Mouse (Mus musculus): ENCODE data around the gene Prr19. TPM values are rescaled to one million over a fixed set of nuclear protein-coding genes. Genes with fewer than 3 reads are reported as not detected.

Prr19 gene
- polyA plus RNA-seq, 1 experiment, result 0.20 TPM

DNA sequence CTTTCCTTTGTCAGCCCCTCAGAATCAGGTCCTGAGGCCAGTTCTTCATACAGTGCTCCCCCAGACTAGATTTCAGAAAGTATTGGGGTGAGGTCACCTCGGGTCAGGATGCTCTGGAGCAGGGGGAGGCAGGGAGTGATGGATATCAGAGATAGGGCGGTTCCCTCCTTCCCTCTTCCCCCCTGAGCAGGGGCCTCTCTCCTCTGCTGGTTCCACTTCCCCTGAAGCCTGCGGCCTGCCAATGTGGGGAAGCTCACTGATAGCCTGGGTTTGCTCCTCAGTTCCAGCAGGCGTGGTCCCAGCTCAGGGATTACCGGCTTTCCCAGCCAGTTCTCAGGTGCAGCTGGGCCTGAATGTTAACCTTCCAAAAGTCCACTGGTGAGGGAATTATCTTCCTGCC, 17.6 kb upstream of the Prr19 start:
- Histone ChIP-seq H3K27me3 (ENCODE audit: control insufficient read depth, insufficient read depth, low read length) (no peaks in the 10 kb centered on the region), H3K4me3 (replicated peaks; ENCODE audit: insufficient read depth, low read depth, low read length) (peak overlapping the region; percentile 96), H3K4me1 (ENCODE audit: control insufficient read depth, insufficient read depth, low read length) (peaks cover 29% of the 10 kb centered on the region), H3K27ac (ENCODE audit: insufficient read depth, low read length) (peak overlapping the region; percentile 18)
- WGBS, result 12% methylated on average over 5 of the region's 5 CpGs
- peak in 1 of 2 experiments; percentile 32 for DNase-seq
- no peak for TF ChIP-seq POLR2A (IDR thresholded peaks at IDR 0.05; ENCODE audit: borderline replicate concordance, insufficient read depth, low read length)
- TF ChIP-seq CTCF (IDR thresholded peaks at IDR 0.05; ENCODE audit: borderline replicate concordance, insufficient read depth, low read depth, low read length), result no peak

DNA sequence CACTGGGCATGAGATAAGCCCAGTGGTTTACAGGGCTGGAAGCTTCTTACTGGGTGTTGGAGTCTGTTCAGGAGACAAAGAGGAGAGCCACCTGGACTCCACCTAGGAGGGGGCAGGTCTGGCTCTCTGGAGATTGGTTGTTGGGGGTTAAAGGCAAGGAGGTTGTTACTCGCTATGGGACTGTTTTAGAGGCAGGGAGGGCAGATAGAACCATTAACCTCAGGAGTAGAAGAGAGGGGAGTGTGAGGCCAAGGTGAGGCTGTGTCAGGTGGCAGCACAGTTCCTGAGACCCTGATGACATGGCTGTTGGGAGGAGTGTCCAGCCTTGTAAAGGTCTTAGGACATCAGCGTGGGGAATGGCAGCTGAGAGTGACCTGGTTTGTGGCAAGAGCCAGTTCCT, 17.0 kb upstream of the Prr19 start:
- WGBS, result 13% methylated on average over 2 of the region's 2 CpGs
- peaks cover 29% of the 10 kb centered on the region for H3K4me1 ChIP-seq (ENCODE audit: control insufficient read depth, insufficient read depth, low read length)
- TF ChIP-seq POLR2A (IDR thresholded peaks at IDR 0.05; ENCODE audit: borderline replicate concordance, insufficient read depth, low read length) (no peak), CTCF (IDR thresholded peaks at IDR 0.05; ENCODE audit: borderline replicate concordance, insufficient read depth, low read depth, low read length) (no peak)
- DNase-seq, result peak in 1 of 2 experiments; percentile 29
- no peaks in the 10 kb centered on the region for H3K27me3 ChIP-seq (ENCODE audit: control insufficient read depth, insufficient read depth, low read length)
- H3K4me3 ChIP-seq (replicated peaks; ENCODE audit: insufficient read depth, low read depth, low read length), result peak overlapping the region; percentile 96
- H3K27ac ChIP-seq (ENCODE audit: insufficient read depth, low read length), result peak overlapping the region; percentile 18

DNA sequence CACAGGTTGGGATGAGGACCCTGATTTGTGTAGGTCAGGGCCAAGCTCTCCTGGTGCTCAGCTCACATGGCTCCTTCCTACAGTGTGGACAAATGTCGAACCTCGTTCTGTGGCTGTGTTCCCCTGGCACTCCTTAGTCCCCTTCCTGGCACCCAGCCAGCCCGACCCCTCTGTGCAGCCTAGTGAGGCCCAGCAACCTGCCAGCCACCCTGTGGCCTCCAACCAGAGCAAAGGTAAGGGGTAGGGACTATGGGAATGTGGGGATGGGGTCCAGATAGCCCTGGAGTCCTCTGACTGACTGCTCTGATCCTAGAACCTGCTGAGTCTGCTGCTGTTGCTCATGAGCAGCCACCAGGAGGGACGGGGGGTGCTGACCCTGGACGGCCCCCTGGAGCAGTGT, 16.4 kb upstream of the Prr19 start:
- peak overlapping the region; percentile 31 for H3K27ac ChIP-seq (ENCODE audit: insufficient read depth, low read length)
- 30% methylated on average over 5 of the region's 5 CpGs for WGBS
- TF ChIP-seq CTCF (IDR thresholded peaks at IDR 0.05; ENCODE audit: borderline replicate concordance, insufficient read depth, low read depth, low read length) (no peak), POLR2A (IDR thresholded peaks at IDR 0.05; ENCODE audit: borderline replicate concordance, insufficient read depth, low read length) (no peak)

DNA sequence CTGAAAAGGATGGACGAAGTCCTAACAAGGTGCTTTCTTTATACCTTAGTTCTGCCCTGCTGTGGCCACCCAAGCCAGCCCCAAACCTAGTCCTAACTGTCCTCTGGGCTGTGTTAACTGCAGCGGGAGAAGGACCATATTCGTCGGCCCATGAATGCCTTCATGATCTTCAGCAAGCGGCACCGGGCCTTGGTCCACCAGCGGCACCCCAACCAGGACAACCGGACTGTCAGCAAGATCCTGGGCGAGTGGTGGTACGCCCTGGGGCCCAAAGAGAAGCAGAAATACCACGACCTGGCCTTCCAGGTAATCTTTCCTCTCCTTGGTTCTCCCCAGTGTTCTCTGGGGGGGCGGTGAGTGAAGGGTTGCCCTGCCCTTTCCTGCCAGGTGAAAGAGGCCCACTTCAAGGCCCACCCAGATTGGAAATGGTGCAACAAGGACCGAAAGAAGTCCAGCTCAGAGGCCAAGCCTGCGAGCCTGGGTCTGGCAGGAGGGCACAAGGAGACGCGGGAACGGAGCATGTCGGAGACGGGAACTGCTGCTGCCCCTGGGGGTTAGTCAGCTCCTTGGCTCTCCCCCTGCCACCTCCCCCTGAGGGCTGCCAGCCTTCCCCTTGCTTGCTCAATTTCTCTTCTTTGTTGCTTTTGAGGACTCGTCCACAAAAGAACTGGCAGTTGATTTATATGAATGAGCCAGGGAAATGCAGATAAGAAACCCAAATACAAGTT, 15.5 kb upstream of the Prr19 start:
- TF ChIP-seq CTCF (IDR thresholded peaks at IDR 0.05; ENCODE audit: borderline replicate concordance, insufficient read depth, low read depth, low read length) (no peak), POLR2A (IDR thresholded peaks at IDR 0.05; ENCODE audit: borderline replicate concordance, insufficient read depth, low read length) (no peak)
- WGBS, result 79% methylated on average over 20 of the region's 20 CpGs
- H3K27me3 ChIP-seq (ENCODE audit: control insufficient read depth, insufficient read depth, low read length), result no peaks in the 10 kb centered on the region
- no peak overlapping the region for H3K27ac ChIP-seq (ENCODE audit: insufficient read depth, low read length)
- peaks cover 21% of the 10 kb centered on the region for H3K4me1 ChIP-seq (ENCODE audit: control insufficient read depth, insufficient read depth, low read length)
- H3K4me3 ChIP-seq (replicated peaks; ENCODE audit: insufficient read depth, low read depth, low read length), result no peak overlapping the region
- no peak for DNase-seq

More for the DNA sequence above, 16.4 kb upstream of the Prr19 start:
- H3K4me3 ChIP-seq (replicated peaks; ENCODE audit: insufficient read depth, low read depth, low read length), result no peak overlapping the region
- H3K4me1 ChIP-seq (ENCODE audit: control insufficient read depth, insufficient read depth, low read length), result peaks cover 29% of the 10 kb centered on the region
- DNase-seq, result peak; percentile 48 to 50
- H3K27me3 ChIP-seq (ENCODE audit: control insufficient read depth, insufficient read depth, low read length), result no peaks in the 10 kb centered on the region

DNA sequence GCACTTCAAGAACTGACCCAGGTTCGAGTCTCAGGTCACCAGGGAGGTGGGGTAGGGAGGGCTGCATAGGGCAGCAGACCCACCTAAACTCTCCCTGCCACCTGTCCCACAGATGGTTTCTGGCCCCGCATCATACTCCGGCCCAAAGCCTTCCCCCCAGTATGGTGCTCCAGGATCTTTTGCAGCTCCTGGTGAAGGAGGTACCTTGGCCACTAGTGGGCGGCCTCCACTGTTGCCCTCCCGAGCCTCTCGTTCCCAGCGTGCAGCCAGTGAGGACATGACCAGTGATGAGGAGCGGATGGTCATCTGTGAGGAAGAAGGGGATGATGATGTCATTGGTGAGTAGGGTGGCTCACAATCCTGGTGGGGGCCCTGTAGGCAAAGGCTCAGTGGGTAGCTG, 14.2 kb upstream of the Prr19 start:
- 66% methylated on average over 8 of the region's 8 CpGs for WGBS
- DNase-seq, result no peak
- no peak for TF ChIP-seq CTCF (IDR thresholded peaks at IDR 0.05; ENCODE audit: borderline replicate concordance, insufficient read depth, low read depth, low read length)
- Histone ChIP-seq H3K27ac (ENCODE audit: insufficient read depth, low read length) (no peak overlapping the region), H3K4me1 (ENCODE audit: control insufficient read depth, insufficient read depth, low read length) (peaks cover 15% of the 10 kb centered on the region), H3K4me3 (replicated peaks; ENCODE audit: insufficient read depth, low read depth, low read length) (no peak overlapping the region), H3K27me3 (ENCODE audit: control insufficient read depth, insufficient read depth, low read length) (no peaks in the 10 kb centered on the region)

DNA sequence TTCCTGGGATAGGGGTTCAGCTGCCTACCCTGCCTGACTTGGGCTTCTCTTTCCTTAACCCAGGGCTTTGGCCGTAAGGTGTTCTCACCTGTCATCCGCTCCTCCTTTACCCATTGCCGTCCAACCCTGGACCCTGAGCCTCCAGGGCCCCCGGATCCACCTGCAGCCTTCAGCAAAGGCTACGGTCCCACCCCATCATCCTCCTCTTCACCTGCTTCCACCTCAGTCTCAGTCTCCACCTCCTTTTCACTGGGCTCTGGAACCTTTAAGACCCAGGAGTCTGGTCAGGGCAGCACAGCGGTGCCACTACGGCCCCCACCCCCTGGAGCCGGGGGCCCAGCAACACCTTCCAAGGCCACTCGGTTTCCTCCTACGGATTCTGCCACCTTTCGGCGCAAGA, 13.2 kb upstream of the Prr19 start:
- TF ChIP-seq POLR2A (IDR thresholded peaks at IDR 0.05; ENCODE audit: borderline replicate concordance, insufficient read depth, low read length) (no peak), CTCF (IDR thresholded peaks at IDR 0.05; ENCODE audit: borderline replicate concordance, insufficient read depth, low read depth, low read length) (no peak)
- H3K4me1 ChIP-seq (ENCODE audit: control insufficient read depth, insufficient read depth, low read length), result peaks cover 15% of the 10 kb centered on the region
- no peaks in the 10 kb centered on the region for H3K27me3 ChIP-seq (ENCODE audit: control insufficient read depth, insufficient read depth, low read length)
- no peak overlapping the region for H3K4me3 ChIP-seq (replicated peaks; ENCODE audit: insufficient read depth, low read depth, low read length)
- WGBS, result 93% methylated on average over 12 of the region's 12 CpGs
- no peak overlapping the region for H3K27ac ChIP-seq (ENCODE audit: insufficient read depth, low read length)
- no peak for DNase-seq

DNA sequence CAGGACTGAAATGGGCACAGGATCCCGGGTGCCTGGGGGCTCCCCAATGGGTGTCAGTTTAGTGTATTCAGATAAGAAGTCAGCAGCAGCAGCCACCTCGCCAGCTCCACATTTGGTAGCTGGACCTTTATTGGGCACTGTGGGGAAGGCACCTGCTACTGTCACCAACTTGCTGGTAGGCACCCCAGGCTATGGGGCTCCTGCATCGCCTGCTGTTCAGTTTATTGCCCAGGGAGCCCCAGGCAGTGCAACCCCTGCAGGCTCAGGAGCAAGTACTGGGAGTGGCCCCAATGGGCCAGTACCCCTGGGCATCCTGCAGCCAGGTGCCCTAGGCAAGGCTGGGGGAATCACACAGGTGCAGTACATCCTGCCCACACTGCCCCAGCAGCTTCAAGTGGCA, 12.5 kb upstream of the Prr19 start:
- Histone ChIP-seq H3K27ac (ENCODE audit: insufficient read depth, low read length) (no peak overlapping the region), H3K27me3 (ENCODE audit: control insufficient read depth, insufficient read depth, low read length) (no peaks in the 10 kb centered on the region), H3K4me3 (replicated peaks; ENCODE audit: insufficient read depth, low read depth, low read length) (no peak overlapping the region), H3K4me1 (ENCODE audit: control insufficient read depth, insufficient read depth, low read length) (peaks cover 12% of the 10 kb centered on the region)
- DNase-seq, result no peak
- WGBS, result 85% methylated on average over 3 of the region's 3 CpGs
- TF ChIP-seq CTCF (IDR thresholded peaks at IDR 0.05; ENCODE audit: borderline replicate concordance, insufficient read depth, low read depth, low read length) (no peak), POLR2A (IDR thresholded peaks at IDR 0.05; ENCODE audit: borderline replicate concordance, insufficient read depth, low read length) (no peak)

DNA sequence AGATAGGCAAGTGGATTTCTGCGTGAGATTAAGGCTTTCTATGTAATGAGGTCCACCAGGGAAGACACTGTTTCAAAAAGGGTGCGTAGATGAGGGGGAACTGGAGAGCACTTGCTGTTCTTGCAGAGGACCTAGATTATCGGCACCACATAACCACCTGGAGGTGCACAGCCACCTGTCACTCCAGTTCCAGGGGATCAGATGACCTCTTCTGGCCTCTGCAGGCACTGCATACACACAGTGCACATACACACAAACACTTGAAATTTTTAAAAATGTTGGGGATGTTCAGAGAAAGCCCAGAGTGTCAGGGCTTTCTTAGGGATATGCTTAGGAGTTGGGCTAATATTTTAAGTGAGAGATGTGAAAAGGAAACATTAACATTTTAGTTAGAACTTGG, 11.3 kb upstream of the Prr19 start:
- no peak overlapping the region for H3K27ac ChIP-seq (ENCODE audit: insufficient read depth, low read length)
- no peak for DNase-seq
- 0 out of 2 replicates have a peak, but pooled peaks have one; percentile 1 for TF ChIP-seq CTCF (IDR thresholded peaks at IDR 0.05; ENCODE audit: borderline replicate concordance, insufficient read depth, low read depth, low read length)
- no peak for TF ChIP-seq POLR2A (IDR thresholded peaks at IDR 0.05; ENCODE audit: borderline replicate concordance, insufficient read depth, low read length)
- 88% methylated on average over 3 of the region's 3 CpGs for WGBS
- no peak overlapping the region for H3K4me3 ChIP-seq (replicated peaks; ENCODE audit: insufficient read depth, low read depth, low read length)
- no peaks in the 10 kb centered on the region for H3K27me3 ChIP-seq (ENCODE audit: control insufficient read depth, insufficient read depth, low read length)
- H3K4me1 ChIP-seq (ENCODE audit: control insufficient read depth, insufficient read depth, low read length), result peaks cover 4% of the 10 kb centered on the region; the same call in 1 of the 2 replicates

Measured in cerebellum, adult 2 months (tissue).